Mouse (Mus musculus): ENCODE results near the gene Gnaq. TPM values are rescaled to one million over a fixed set of nuclear protein-coding genes. Genes with fewer than 3 reads are reported as not detected.
"Not testable (repeated sequence)": the region's sequence is repeated elsewhere in the genome, so short reads cannot be mapped to it uniquely, and the experiment has no call there.

Gnaq gene
- polyA plus RNA-seq, 1 experiment: 12.6 TPM

DNA sequence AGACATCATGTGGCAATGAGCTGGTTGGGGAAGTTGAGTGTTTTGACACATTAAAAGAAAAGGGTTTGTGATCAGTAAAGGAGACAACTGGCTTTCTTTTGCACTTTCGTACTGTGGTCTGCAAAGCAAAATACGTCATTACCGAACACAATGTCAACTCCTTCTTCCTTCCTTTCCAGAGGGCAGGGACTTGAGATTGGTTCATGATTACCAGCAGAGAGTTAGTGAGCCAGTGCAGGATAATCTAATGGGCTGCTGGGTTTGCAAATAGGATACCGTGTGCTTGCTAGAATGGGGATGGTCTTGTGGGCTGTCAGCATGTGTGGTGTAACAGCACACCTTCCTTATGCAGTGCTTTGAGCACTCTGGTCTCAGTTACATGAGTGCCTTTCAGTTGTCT, 8.1 kb downstream of the Gnaq start:
- Histone ChIP-seq H3K4me1 (peaks cover 93% of the 10 kb centered on the region), H3K9me3 (no peaks in the 10 kb centered on the region), H3K27me3 (replicated peaks) (no peaks in the 10 kb centered on the region), H3K4me3 (replicated peaks) (peak overlapping the region; percentile 90), H3K36me3 (replicated peaks; ENCODE audit: low read length) (peaks cover 35% of the 10 kb centered on the region)
- TF ChIP-seq FLI1 (IDR thresholded peaks at IDR 0.05; ENCODE audit: low read length) (no peak), GATA1 (IDR thresholded peaks at IDR 0.05; ENCODE audit: borderline replicate concordance, low read length) (no peak)

DNA sequence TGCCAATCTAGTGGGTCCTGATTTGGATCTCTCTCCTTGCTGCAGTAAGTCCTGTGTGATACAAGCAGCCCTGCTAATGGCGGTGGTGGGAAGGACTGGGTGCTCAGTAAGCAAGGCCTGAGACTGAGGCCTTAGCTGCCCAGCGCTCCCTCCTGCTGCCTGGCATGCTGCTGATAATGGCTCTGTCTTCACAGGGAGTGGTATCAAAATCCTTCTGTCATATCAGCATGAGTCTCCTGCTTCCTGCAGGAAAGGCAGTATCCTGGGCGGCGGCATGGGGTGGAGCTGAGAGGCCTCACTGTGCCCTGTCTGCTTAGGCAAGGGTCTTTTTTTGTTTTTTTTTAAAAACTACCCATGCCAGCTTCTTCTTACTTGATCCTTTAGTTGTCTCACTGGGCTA, 9.2 kb downstream of the Gnaq start:
- Histone ChIP-seq H3K36me3 (replicated peaks; ENCODE audit: low read length) (peaks cover 32% of the 10 kb centered on the region), H3K4me1 (peaks cover 90% of the 10 kb centered on the region), H3K27me3 (replicated peaks) (no peaks in the 10 kb centered on the region), H3K4me3 (replicated peaks) (peak overlapping the region; percentile 90), H3K9me3 (no peaks in the 10 kb centered on the region)
- TF ChIP-seq FLI1 (IDR thresholded peaks at IDR 0.05; ENCODE audit: low read length): peak; percentile 85
- peak; percentile 99 for TF ChIP-seq GATA1 (IDR thresholded peaks at IDR 0.05; ENCODE audit: borderline replicate concordance, low read length)

DNA sequence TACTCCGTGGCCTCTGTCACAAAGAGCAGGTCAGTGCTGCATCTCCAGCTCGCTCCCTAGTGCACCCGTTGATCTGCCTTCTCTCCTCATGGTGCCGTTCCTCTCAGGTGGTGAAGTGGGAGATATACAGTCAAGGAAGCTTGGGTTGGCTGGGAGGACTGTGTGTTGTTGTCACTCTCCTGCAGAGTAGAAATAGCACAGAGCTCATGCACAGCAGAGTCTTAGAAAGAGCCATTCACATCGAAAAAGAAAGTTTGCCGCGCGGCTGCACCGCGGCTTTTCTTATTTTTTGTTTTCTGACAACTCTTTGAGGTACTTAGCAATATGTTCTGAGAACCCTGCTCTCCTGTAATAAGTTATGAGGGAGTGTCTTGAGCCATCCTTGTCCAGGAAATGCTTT, 10.4 kb downstream of the Gnaq start:
- Histone ChIP-seq H3K4me1 (peaks cover 89% of the 10 kb centered on the region), H3K4me3 (replicated peaks) (peak overlapping the region; percentile 90)

DNA sequence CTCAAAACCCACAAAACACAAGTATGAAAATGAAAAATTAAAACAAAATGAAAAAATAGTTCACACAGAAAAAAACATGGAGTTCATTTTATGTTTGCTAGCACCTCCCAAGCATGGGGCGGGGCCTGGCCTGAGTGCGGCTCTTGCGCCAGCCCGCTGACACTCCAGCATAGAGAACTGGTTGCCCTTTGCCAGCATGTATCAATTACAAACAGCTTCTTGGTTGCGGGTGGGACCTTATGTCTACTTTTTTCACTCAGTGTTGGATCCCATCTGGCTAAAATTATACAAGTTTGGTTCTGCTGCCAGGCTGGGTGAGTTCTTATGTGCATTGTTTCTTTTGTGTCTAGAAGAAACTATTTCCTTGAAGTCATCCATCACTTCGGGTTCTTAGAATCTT, 14.8 kb downstream of the Gnaq start:
- Histone ChIP-seq H3K4me3 (replicated peaks) (no peak overlapping the region), H3K9me3 (no peaks in the 10 kb centered on the region), H3K4me1 (peaks cover 89% of the 10 kb centered on the region), H3K27me3 (replicated peaks) (no peaks in the 10 kb centered on the region), H3K36me3 (replicated peaks; ENCODE audit: low read length) (peaks cover 59% of the 10 kb centered on the region)
- no peak for TF ChIP-seq FLI1 (IDR thresholded peaks at IDR 0.05; ENCODE audit: low read length)
- TF ChIP-seq GATA1 (IDR thresholded peaks at IDR 0.05; ENCODE audit: borderline replicate concordance, low read length): no peak

More for the DNA sequence above, 10.4 kb downstream of the Gnaq start:
- Histone ChIP-seq H3K27me3 (replicated peaks) (no peaks in the 10 kb centered on the region), H3K9me3 (no peaks in the 10 kb centered on the region), H3K36me3 (replicated peaks; ENCODE audit: low read length) (peaks cover 37% of the 10 kb centered on the region)
- no peak for TF ChIP-seq FLI1 (IDR thresholded peaks at IDR 0.05; ENCODE audit: low read length)
- no peak for TF ChIP-seq GATA1 (IDR thresholded peaks at IDR 0.05; ENCODE audit: borderline replicate concordance, low read length)

DNA sequence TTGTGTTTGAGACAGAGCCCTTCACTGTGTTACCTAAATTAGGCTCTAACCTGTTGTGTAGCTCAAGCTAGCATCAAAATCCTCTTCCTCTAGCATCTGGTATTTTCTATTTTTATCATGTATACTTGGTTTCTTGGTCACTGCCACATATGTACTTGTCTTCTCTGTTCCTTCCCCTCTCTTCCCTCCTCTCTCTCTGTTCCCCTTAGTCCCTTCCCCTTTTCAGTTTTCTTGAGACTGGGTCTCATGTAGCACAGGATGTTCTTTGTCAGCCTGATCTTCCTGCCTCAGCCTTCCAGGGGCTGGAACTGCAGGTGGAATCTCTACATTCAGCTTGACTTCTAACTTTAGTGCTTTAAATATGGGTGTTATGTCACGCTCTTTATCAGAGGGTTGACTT, 16.5 kb downstream of the Gnaq start:
- no peak for TF ChIP-seq FLI1 (IDR thresholded peaks at IDR 0.05; ENCODE audit: low read length)
- TF ChIP-seq GATA1 (IDR thresholded peaks at IDR 0.05; ENCODE audit: borderline replicate concordance, low read length): no peak
- Histone ChIP-seq H3K9me3 (no peaks in the 10 kb centered on the region), H3K27me3 (replicated peaks) (no peaks in the 10 kb centered on the region), H3K4me1 (peaks cover 85% of the 10 kb centered on the region), H3K4me3 (replicated peaks) (peak overlapping the region; percentile 26), H3K36me3 (replicated peaks; ENCODE audit: low read length) (peaks cover 51% of the 10 kb centered on the region)

DNA sequence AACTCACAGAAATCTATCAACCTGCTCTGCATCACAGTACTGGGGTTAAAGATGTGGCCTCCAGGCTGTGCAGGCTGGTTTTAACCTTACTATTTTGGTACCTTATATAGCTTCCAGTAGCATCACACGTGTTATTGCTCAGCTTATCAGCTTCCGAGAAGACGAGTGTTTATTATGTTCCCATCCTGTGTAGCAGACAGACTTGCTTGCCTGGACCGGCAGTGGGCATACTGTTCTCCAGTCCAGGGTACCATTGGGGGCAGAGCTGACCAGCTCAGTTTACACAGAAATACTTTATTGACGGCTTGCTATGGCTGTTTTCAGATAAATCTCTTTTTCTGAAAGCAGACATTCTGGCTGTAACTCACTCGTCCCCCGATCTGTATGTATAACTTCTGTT, 17.7 kb downstream of the Gnaq start:
- Histone ChIP-seq H3K9me3 (no peaks in the 10 kb centered on the region), H3K4me3 (replicated peaks) (peak overlapping the region; percentile 42), H3K27me3 (replicated peaks) (no peaks in the 10 kb centered on the region), H3K4me1 (peaks cover 87% of the 10 kb centered on the region), H3K36me3 (replicated peaks; ENCODE audit: low read length) (peaks cover 43% of the 10 kb centered on the region)
- TF ChIP-seq FLI1 (IDR thresholded peaks at IDR 0.05; ENCODE audit: low read length) (no peak), GATA1 (IDR thresholded peaks at IDR 0.05; ENCODE audit: borderline replicate concordance, low read length) (no peak)

DNA sequence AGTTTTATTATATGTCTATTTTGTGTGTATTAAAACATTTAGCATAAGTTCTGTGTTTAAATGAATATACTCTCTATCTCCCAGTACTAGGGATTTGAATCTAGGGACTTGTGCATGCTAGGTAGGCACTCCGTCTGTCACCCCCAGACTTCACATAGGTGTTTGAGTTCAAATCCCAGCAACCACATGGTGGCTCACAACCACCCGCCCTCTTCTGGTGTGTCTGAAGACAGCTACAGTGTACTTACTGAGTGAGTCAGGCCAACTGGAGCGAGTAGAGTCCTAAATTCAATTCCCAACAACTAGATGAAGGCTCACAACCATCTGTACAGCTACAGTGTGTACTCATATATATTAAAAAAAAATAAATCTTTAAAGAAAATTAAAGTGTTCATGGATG, 21.2 kb downstream of the Gnaq start:
- no peak for TF ChIP-seq FLI1 (IDR thresholded peaks at IDR 0.05; ENCODE audit: low read length)
- no peak for TF ChIP-seq GATA1 (IDR thresholded peaks at IDR 0.05; ENCODE audit: borderline replicate concordance, low read length)
- no peaks in the 10 kb centered on the region for H3K9me3 ChIP-seq
- H3K4me1 ChIP-seq: peaks cover 90% of the 10 kb centered on the region
- H3K27me3 ChIP-seq (replicated peaks): no peaks in the 10 kb centered on the region
- H3K36me3 ChIP-seq (replicated peaks; ENCODE audit: low read length): peaks cover 37% of the 10 kb centered on the region
- H3K4me3 ChIP-seq (replicated peaks): no peak overlapping the region

DNA sequence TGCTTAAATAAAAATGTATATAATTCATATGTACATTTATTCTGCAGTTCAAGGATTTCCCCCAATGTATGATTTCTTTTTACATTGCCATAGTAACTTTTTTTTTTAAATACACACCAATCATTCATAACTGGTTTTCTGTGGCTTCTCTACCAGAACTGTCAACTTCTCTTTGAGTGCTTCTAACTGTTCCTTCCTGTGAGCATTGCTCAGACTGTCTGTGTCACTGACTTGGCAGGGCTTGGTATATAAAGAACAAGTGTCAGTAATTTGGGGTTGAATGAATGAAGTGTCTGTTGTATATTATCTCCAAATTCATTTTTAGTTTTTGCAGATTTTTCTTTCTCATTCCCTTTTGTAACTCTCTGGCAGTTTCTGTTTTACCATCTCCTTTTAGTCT, 21.8 kb downstream of the Gnaq start:
- Histone ChIP-seq H3K27me3 (replicated peaks) (no peaks in the 10 kb centered on the region), H3K9me3 (no peaks in the 10 kb centered on the region), H3K4me1 (peaks cover 90% of the 10 kb centered on the region), H3K4me3 (replicated peaks) (peak overlapping the region; percentile 84), H3K36me3 (replicated peaks; ENCODE audit: low read length) (peaks cover 43% of the 10 kb centered on the region)
- no peak for TF ChIP-seq GATA1 (IDR thresholded peaks at IDR 0.05; ENCODE audit: borderline replicate concordance, low read length)
- TF ChIP-seq FLI1 (IDR thresholded peaks at IDR 0.05; ENCODE audit: low read length): no peak

DNA sequence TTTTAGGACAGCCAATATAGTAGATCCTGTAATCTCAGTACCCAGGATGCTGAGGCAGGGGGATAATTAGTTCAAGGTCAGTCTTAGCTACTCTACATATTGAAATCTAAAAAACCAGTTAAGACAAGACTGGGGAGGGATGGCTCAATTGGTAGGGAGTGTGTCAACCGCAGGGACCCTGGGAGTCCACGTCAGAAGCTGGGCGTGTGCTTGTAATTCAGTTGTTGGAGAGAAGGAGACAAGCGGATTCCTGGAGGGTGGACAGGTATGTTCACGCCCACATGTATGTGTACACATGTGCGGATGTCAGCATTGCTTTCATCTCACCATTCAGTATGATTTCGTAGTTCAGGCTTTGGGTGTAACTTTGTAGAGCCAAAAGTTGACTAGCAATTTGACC, 24.5 kb downstream of the Gnaq start:
- H3K4me1 ChIP-seq: peaks cover 87% of the 10 kb centered on the region
- peaks cover 43% of the 10 kb centered on the region for H3K36me3 ChIP-seq (replicated peaks; ENCODE audit: low read length)
- no peak for TF ChIP-seq FLI1 (IDR thresholded peaks at IDR 0.05; ENCODE audit: low read length)
- no peak for TF ChIP-seq GATA1 (IDR thresholded peaks at IDR 0.05; ENCODE audit: borderline replicate concordance, low read length)
- H3K9me3 ChIP-seq: no peaks in the 10 kb centered on the region
- H3K27me3 ChIP-seq (replicated peaks): no peaks in the 10 kb centered on the region
- H3K4me3 ChIP-seq (replicated peaks): no peak overlapping the region

DNA sequence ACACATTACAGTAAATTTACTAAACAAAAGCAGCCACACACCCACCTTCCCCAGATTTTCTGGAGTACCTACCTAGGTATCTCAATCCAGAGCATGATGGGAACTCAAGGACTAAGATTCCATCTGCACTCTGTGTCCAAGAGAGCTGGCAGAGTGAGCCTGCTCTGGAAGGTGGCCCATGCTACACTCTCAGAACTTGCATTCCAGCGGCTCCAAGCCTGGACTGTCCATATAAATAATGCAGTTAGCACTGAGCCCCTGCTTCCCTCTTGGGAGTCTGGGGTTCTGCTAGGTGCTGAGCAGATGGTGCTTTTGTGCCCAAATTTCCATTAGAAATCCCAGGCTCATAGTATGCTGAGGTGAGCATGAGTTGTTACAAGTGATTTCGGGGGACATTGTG, 28.1 kb downstream of the Gnaq start:
- no peak overlapping the region for H3K4me3 ChIP-seq (replicated peaks)

DNA sequence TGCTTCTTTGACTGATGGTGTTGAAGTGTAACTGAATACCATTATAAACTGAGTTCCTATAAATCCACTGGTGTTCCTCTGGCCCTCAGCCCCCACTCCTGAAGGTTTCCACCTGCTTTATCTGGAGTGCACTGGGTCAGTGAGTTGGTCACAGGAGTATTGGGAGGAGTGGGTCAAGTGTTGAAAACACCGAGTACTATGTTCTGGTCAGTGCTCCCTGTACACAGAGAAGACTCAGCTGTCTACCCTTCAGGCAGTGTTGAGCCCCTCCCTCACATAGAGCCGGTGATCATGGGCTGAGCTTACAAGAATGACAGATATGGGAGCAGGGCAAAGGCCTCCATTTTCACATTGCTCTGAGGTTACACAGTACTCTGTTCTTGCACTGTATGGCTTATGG, 28.6 kb downstream of the Gnaq start:
- Histone ChIP-seq H3K4me1 (peaks cover 78% of the 10 kb centered on the region), H3K4me3 (replicated peaks) (peak overlapping the region; percentile 74), H3K9me3 (no peaks in the 10 kb centered on the region), H3K27me3 (replicated peaks) (no peaks in the 10 kb centered on the region), H3K36me3 (replicated peaks; ENCODE audit: low read length) (peaks cover 73% of the 10 kb centered on the region)
- TF ChIP-seq FLI1 (IDR thresholded peaks at IDR 0.05; ENCODE audit: low read length) (no peak), GATA1 (IDR thresholded peaks at IDR 0.05; ENCODE audit: borderline replicate concordance, low read length) (no peak)

More for the DNA sequence above, 28.1 kb downstream of the Gnaq start:
- H3K27me3 ChIP-seq (replicated peaks): no peaks in the 10 kb centered on the region
- peaks cover 68% of the 10 kb centered on the region for H3K36me3 ChIP-seq (replicated peaks; ENCODE audit: low read length)
- TF ChIP-seq FLI1 (IDR thresholded peaks at IDR 0.05; ENCODE audit: low read length) (no peak), GATA1 (IDR thresholded peaks at IDR 0.05; ENCODE audit: borderline replicate concordance, low read length) (no peak)
- no peaks in the 10 kb centered on the region for H3K9me3 ChIP-seq
- H3K4me1 ChIP-seq: peaks cover 78% of the 10 kb centered on the region

DNA sequence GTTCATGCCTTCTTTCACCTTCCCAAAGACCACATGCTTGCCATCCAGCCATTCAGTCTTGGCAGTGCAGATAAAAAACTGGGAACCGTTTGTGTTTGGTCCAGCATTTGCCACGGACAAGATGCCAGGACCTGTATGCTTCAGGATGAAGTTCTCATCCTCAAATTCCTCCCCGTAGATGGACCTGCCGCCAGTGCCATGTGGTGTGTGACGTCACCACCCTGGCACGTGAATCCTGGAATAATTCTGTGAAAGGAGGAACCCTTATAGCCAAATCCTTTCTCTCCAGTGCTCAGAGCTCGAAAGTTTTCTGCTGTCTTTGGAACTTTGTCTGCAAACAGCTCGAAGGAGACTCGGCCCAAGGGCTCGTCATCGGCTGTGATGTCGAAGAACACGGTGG, 31.8 kb downstream of the Gnaq start:
- H3K27me3 ChIP-seq (replicated peaks); H3K9me3 ChIP-seq; H3K4me3 ChIP-seq (replicated peaks): not testable (repeated sequence)
- Histone ChIP-seq H3K36me3 (replicated peaks; ENCODE audit: low read length) (peaks cover 70% of the 10 kb centered on the region), H3K4me1 (peaks cover 78% of the 10 kb centered on the region)
